Mouse (Mus musculus) large intestine, adult 2 months (tissue): ENCODE measurements around the gene Mok. TPM values are rescaled to one million over a fixed set of nuclear protein-coding genes. Genes with fewer than 3 reads are reported as not detected.

Source experiments
- DNase-seq: peaks from one replicate; pipeline ENCODE4 v3.0.0-alpha.2; 2012; ENCODE audit warnings: low read depth, low spot score
- WGBS: fragments of 180-500 bp; shearing (Covaris S2); methylation state at CpG from one replicate; pipeline ENCODE4 v1.1.7; 2018; 5-methylcytosine and 5-hydroxymethylcytosine counted together
- polyA plus RNA-seq: library from polyadenylated mRNA; depleted of rRNA; stranded (reverse); fragments of >200 nt; gene quantifications from 2 replicates; pipeline ENCODE4 v1.2.3, GENCODE M21; 2012

The Mok gene
- polyA plus RNA-seq, 1 experiment, result 0.81 TPM

DNA sequence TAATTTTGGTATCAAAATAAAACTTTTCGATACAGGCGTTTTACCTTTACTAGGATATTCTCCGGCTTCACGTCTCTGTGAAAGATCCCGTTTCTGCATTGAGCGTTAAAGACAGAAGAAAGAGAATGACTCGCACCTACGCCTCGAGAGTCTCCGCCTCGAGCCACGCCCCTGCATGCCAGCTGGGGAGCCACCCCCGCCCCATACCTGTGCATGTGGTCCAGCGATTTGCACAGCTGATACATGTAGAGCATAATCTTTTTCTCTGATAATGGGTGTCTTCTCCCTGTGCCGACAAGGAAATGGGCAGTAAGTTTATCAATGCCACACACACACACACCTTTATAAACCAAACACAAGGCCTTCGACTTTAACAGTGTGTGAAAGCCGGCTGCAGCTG, 25.8 kb downstream of the Mok start:
- 29% methylated on average over 17 of the region's 17 CpGs for WGBS
- DNase-seq, result peak; percentile 7

- WGBS, result 87% methylated on average over 6 of the region's 6 CpGs
- DNase-seq, result no peak
Observed at GRCm38 (mm10) chr12:110813624-110814023, 27.1 kb downstream of the Mok start.

- DNase-seq, result no peak
- WGBS, result 66% methylated on average over 9 of the region's 9 CpGs
Observed at GRCm38 (mm10) chr12:110813132-110813531, 27.6 kb downstream of the Mok start.

DNA sequence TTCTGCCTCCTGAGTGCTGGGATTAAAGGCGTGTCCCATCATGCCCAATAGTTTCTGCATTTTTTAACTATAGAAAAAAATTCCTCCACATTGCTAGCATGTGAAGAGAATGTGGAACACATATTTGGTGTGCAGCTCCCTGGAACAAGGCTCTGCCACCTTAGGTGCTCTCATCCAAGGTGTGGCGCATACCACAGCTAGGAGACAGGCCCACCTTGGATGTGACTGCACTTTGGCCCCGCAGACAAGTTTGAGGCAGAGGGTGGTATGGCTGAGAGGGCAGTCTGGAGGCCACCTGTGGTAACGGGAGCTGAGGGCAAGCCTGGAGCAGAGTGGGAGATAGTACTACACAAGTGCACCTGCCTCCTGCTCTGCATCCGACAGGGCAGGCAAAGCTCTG, 31.9 kb downstream of the Mok start:
- WGBS, result 79% methylated on average over 5 of the region's 5 CpGs
- DNase-seq, result no peak

DNA sequence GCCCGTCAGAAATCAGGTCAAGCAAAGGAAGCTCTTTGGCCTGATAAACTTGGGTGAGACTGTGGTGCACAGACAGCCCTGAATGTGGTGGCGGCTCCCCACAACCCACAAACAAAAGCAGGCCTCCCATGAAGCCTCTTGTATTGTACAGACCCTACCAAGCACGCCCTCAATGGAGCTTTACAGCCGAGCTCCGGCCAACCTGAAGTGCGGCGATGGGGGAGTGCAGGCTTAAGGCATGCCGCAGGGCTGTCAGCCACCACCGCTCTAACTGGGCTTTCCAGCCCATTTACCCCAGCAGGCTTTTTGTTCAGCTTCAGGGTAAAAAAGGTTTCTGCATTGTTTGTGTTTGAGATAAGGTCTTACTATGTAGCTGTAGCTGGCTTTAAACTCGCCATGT, 32.3 kb downstream of the Mok start:
- DNase-seq, result no peak
- WGBS, result 84% methylated on average over 10 of the region's 10 CpGs

GRCm38 (mm10) chr12:110806301-110806970, 34.3 kb downstream of the Mok start:
- DNase-seq, result no peak

GRCm38 (mm10) chr12:110804261-110804660, 36.5 kb downstream of the Mok start:
- no peak for DNase-seq
- 79% methylated on average over 10 of the region's 10 CpGs for WGBS

More at GRCm38 (mm10) chr12:110806301-110806970, 34.3 kb downstream of the Mok start:
- 83% methylated on average over 3 of the region's 3 CpGs for WGBS

- 72% methylated on average over 5 of the region's 5 CpGs for WGBS
- no peak for DNase-seq
Observed at GRCm38 (mm10) chr12:110802674-110803297, 38.0 kb downstream of the Mok start.

GRCm38 (mm10) chr12:110801876-110802464, 38.8 kb downstream of the Mok start:
- 80% methylated on average over 10 of the region's 10 CpGs for WGBS

DNA sequence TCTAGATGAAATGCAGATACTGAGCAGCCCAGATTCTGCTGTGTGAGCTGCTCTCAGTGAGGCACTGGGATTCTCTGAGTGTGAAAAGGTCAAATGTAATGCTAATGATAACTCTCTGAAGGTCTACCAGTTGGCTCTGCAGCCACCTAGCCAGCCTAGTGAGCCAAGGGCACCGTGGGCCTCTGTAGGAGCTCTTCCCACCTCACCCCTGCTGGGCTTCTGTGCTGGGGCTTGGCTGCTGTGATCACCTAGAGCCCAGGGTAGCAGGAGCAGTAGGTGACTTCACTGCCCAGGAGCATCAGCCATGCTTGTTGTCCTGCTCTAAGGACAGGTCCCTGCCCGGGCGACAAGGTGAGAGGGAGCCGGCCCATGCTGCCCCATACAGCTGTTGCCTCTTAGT, 41.5 kb downstream of the Mok start:
- 92% methylated on average over 4 of the region's 4 CpGs for WGBS
- DNase-seq, result no peak

More at GRCm38 (mm10) chr12:110801876-110802464, 38.8 kb downstream of the Mok start:
- no peak for DNase-seq

DNA sequence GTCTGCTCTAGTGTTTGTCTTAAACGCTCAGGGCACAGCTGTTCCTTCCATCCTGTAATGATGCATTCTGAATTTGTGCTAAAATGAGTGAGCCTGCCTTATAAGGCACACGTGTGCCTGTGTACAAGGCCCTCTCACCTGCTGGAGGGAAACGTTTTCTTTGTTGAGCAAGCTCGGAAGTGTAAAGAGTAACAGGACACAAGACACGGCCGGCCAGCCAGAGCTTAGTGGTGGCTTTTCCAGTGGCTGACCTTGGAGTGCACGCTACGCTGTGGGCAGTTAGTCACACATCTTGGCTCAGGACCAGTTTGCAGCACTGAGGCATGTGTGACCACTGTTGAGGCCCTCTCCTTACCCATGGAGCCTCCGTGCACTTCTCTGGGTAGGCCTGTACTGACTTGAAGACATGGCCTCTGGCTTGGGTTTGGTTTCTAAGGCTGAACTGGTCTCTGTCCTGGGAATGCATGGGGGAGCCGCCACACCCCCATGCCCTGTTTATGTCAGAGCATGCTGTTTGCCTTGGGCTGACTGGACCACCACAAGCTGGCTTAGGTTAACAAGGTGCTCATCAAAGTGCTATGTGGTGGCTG, 42.8 kb downstream of the Mok start:
- no peak for DNase-seq
- WGBS, result 80% methylated on average over 10 of the region's 10 CpGs

DNA sequence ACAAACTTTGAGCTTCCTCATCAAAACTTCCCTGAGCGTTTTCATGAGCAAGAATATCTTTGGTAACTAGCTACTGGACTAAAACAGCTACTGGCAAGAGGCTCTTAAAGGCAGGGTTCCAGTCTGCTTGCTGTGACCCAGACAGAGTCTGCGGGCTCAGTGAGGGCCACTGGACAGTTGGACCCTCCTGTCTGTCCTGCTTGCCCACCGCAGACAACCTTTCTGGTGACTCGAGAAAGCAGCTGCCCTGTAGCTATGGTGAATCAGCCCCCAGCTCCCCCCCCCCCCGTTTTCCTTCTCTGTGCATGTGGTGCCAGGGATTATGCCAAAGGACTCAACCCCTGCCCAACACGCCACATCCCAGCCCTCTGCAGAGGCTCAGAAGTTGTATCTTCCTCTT, 43.5 kb downstream of the Mok start:
- WGBS, result 78% methylated on average over 6 of the region's 6 CpGs
- DNase-seq, result no peak

DNA sequence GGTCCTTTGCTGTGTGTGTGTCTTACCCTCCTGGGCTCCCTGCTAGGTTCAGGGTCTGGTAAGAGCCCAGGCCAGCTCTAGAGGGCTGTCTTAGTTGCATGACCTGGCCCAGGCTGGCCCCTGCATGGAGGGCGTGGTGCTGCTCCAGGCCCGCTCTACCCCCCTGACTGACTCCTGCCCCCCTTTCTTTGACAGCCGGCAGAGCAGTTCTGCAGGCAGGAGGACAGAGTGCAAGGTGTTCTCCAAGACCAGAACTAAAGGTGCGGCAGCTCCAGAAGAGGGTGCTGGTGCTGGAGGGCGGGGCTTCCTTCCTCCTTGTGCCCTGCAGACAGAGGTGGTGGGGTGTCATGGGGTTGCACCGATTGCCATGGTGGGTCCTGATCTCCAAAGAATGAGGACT, 44.0 kb downstream of the Mok start:
- WGBS, result 46% methylated on average over 6 of the region's 6 CpGs
- DNase-seq, result no peak

GRCm38 (mm10) chr12:110795035-110795434, 45.7 kb downstream of the Mok start:
- WGBS, result 78% methylated on average over 6 of the region's 6 CpGs
- DNase-seq, result no peak

GRCm38 (mm10) chr12:110791026-110791425, 49.7 kb downstream of the Mok start:
- WGBS, result 73% methylated on average over 8 of the region's 8 CpGs
- no peak for DNase-seq

GRCm38 (mm10) chr12:110790580-110790979, 50.2 kb downstream of the Mok start:
- no peak for DNase-seq
- 84% methylated on average over 4 of the region's 4 CpGs for WGBS

DNA sequence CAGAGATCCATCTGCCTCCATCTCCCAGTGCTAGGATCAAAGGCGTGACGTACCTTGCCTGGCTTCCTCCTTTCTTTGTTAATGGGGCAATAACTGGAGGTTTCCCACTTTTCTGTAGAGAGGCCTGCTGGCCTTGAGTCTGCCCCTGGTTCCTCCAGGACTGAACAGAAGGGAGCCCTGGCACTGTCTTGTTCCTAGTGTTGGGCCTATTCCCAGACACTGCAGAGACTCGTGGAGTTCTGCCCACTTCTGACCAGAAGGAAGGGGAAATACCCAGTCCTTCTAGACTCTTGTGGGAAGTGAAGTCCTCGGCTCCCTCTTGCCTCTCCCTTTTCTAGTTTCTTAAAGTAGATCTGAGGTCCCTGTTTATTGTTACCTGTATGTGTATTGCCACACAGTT, 54.5 kb downstream of the Mok start:
- DNase-seq, result no peak
- WGBS, result 62% methylated on average over 4 of the region's 4 CpGs

DNA sequence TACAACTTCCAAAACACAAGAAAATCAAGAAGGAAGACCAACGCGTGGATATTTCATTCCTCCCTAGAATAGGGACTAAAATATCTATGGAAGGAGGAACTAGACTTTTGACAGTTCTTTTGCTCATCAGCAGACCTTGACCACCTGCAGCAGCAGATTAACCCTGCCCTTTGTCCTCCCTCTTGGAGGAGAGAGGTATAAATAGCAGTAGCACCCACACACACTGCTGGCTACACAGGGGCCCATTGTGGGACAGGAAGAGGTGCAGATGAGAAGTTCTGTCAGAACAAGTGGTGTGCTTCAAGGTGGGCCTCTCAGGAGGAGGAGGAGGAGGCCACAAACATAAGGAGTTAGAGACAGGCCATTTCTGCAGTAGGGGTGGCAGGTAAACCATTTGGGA, 56.5 kb downstream of the Mok start:
- WGBS, result 93% methylated on average over 2 of the region's 2 CpGs
- DNase-seq, result no peak

DNA sequence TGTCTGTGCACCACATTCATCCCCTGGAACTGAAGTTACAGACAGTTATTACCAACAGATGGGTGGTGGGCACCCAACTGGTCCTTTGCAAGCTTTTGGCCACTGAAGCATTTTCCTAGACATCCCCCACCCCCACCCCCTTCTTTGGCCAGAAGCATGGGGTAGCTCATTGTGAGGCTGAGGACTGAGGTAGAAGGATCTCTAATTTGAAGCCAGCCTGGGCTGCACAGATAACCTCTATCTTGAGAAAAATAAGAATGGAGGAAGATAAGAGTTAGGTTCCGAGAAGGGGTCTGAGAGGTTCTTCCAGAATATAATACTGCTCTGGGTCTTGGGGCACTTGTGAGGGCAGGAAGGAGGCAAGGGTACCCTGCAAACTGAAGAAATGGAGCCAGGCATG, 58.5 kb downstream of the Mok start:
- DNase-seq, result no peak
- WGBS, result 98% methylated on average over 1 of the region's 1 CpGs

- WGBS, result 74% methylated on average over 8 of the region's 8 CpGs
Observed at GRCm38 (mm10) chr12:110781181-110781580, 59.6 kb downstream of the Mok start.

GRCm38 (mm10) chr12:110779296-110779695, 61.4 kb downstream of the Mok start:
- 68% methylated on average over 7 of the region's 7 CpGs for WGBS
- DNase-seq, result no peak

More at GRCm38 (mm10) chr12:110781181-110781580, 59.6 kb downstream of the Mok start:
- DNase-seq, result no peak
